Mouse (Mus musculus): Measurements from ENCODE around the gene Lmx1b.

The Lmx1b gene

GRCm38 (mm10) chr2:33543429-33544202 is 96.7 kb downstream of the Lmx1b start:
- no peak for DNase-seq (ENCODE audit: low spot score in 2 of 2)

DNA sequence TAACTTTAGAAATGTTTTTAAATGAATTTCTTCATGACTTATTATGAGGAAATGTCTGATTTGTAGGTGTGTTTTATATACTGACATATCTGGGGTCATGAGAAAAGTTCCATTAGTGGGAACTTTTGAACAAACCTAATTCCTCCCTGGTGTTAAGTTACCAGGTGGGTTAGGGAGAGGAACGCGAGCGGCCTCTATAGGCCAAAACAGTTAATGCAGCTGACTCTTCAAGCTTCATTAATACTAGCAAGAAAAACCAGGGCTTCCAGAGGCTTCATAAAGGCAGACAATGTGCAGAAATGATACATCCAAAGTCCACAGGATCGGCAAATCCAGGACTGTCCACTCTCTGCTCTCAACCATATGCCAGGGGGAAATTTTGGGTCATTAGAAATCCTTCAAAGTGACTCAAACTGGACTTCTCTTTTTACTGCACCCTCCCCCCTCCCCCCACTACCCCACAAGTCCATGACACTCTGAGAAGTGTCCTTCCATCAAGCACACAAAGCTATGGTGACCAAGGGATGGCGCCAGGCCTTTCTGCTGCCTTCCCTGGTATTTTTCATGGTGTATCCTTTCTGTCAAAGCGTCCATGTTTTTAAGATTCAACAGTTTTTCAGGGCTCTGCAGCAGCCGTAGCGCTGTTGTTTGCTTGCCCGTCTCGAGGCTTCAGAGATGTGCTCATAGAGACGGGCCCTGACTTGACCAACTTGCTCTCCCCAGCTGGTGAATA is 97.4 kb downstream of the Lmx1b start:
- DNase-seq (ENCODE audit: low spot score in 2 of 2) = peak in 1 of 2 experiments; percentile 48

DNA sequence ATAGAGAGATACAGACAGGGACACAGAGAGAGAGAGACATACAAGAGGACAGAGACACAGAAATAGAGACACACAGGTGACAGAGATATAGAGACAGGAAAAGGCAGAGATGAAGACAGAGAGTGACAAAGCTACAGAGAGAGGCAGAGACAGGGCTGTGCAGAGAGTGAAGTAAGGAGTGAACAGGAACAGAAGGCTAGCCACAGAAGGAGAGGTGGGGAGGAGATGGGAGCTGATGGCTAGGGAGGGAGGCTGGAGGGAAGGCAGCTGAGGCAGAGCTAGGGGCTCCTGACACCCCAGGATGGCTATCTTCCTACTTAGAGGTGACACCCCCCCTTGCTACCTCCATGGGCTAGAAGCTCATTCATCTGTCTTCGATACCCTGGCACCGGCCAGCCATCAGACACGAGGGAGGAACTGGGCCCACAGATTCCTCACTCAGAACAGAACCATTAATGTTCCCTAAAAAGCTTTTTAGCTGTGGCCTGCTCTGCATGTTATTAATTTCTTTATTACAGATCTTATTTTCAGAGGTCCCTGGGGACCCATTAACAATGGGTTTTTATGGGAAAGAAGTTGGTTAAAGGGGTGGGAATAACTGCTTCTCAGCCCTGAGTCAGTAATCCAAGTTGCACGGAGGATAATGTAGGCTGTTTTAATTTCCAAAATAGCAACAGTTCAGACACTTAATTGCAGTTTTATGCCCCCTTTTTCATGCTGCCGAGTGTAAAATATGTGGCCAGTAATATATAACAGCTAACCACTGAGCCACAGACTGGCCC is 114.8 kb downstream of the Lmx1b start:
- DNase-seq (ENCODE audit: low spot score in 2 of 2) = no peak

DNA sequence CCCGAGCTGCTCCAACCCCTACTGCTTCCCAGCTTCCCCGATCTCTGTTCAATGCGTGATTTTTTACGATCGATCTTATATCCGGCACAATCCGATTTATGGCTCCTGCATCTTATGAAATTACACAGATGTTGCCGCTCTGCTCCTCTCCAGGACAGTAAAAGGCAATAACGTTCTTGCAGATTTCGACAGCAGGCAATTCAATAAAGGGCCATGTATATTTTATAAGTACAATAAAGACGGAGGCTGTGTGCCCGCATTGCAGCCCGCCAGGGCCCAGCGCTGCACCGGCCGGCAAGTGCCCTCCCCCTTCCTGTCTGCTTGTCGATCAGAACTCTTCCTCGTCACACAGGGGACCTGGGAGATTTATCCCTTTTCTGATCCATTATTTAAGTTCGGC is 124.5 kb downstream of the Lmx1b start:
- DNase-seq (ENCODE audit: low spot score in 2 of 2) = no peak

DNA sequence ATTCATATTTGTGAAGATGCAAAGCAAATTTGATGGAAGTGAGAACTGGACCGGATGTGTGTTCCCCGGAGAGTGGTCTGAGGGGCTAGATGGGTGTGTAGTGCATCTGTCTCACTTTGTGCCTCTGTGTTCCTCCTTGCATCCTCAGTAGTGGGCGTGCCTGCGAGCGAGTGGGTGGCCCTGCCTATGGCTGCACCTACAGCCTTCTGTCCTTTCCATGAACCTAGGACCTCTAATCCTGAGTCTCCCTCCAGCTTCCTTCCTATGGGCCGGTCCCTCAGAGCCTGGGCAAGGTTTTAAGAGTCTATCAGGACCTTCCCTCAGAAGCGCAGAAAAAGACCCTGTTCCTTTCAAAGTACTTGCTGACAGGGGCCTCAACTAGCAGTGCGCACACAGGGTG is 124.9 kb downstream of the Lmx1b start:
- DNase-seq (ENCODE audit: low spot score in 2 of 2) = no peak

All from urinary bladder, adult 18-20 months (tissue).